Mouse (Mus musculus) cerebellum, adult 2 months (tissue): ENCODE results near the gene Tent5c.

Experiments
- CTCF ChIP-seq: fragments of 200-500 bp; IDR thresholded peaks from 2 replicates; pipeline ENCODE4 v1.5.1; 2011; ENCODE audit warnings: low read depth, mild to moderate bottlenecking, control low read depth, low read length, moderate library complexity, borderline replicate concordance; ENCODE audit not compliant: insufficient read depth
- POLR2A ChIP-seq: fragments of 200-500 bp; IDR thresholded peaks from 2 replicates; pipeline ENCODE4 v1.6.1; 2011; ENCODE audit warnings: low read length, control low read depth, borderline replicate concordance; ENCODE audit not compliant: insufficient read depth

GRCm38 (mm10) chr3:100419962-100420690, 69.0 kb downstream of the Tent5c start:
- TF ChIP-seq POLR2A (no peak), CTCF (no peak)
